Mouse (Mus musculus) liver, embryonic 14.5 days (tissue): ENCODE results near the gene Slc38a6. TPM values are rescaled to one million over a fixed set of nuclear protein-coding genes. Genes with fewer than 3 reads are reported as not detected.

ENCODE experiments used
- ATAC-seq: fragments of 200-750 bp; cut with Nextera tagmentation; 2 replicates; pipeline ENCODE4 v1.8.0; 2017; ENCODE audit warnings: moderate number of reproducible peaks, mild to moderate bottlenecking, moderate library complexity; ENCODE audit not compliant: insufficient read depth
- DNase-seq, 3 experiments: peaks; one replicate each; pipeline ENCODE4 v3.0.0-alpha.2; 2012 to 2013; ENCODE audit warnings: low read depth in 3 of 3, low spot score in 3 of 3
- H3K27ac ChIP-seq: fragments of 300-500 bp; sonication (generic); 2 replicates; pipeline ENCODE4 v1.5.1; 2014; ENCODE audit warnings: moderate library complexity, mild to moderate bottlenecking, control low read depth, inconsistent platforms
- H3K27me3 ChIP-seq: fragments of 300-500 bp; sonication (generic); 2 replicates; pipeline ENCODE4 v1.6.1; 2014; ENCODE audit warnings: mild to moderate bottlenecking, low read length, moderate library complexity; ENCODE audit not compliant: control insufficient read depth, insufficient read depth
- H3K36me3 ChIP-seq: fragments of 300-500 bp; sonication (generic); replicated peaks from 2 replicates; pipeline ENCODE4 v1.6.1; 2014; ENCODE audit warnings: low read depth; ENCODE audit not compliant: control insufficient read depth, insufficient read depth
- H3K4me1 ChIP-seq, 2 experiments: fragments of 200-500 bp in 1 of 2; fragments of 300-500 bp in 1 of 2; sonication (generic) in 1 of 2; replicated peaks; 2 replicates each; pipeline ENCODE4 v1.6.1; 2012 to 2014; ENCODE audit warnings: antibody characterized with exemption in 1 of 2, inconsistent platforms in 1 of 2, low read length in 1 of 2; ENCODE audit not compliant: control insufficient read depth in 2 of 2, insufficient read depth in 2 of 2
- H3K4me2 ChIP-seq: fragments of 300-500 bp; sonication (generic); 2 replicates; pipeline ENCODE4 v1.6.1; 2014; ENCODE audit warnings: low read depth, mild to moderate bottlenecking, control low read depth, moderate library complexity
- H3K4me3 ChIP-seq, 2 experiments: fragments of 200-500 bp in 1 of 2; fragments of 300-500 bp in 1 of 2; sonication (generic) in 1 of 2; 2 replicates each; pipeline ENCODE4 v1.5.1; 2012 to 2014; ENCODE audit warnings: low read depth in 2 of 2, low read length in 2 of 2, mild to moderate bottlenecking in 2 of 2, control low read depth in 1 of 2, inconsistent platforms in 1 of 2, moderate library complexity in 1 of 2; ENCODE audit not compliant: insufficient read depth in 1 of 2
- H3K9ac ChIP-seq: fragments of 300-500 bp; sonication (generic); replicated peaks from 2 replicates; pipeline ENCODE4 v1.6.1; 2014; ENCODE audit warnings: mild to moderate bottlenecking, control low read depth, moderate library complexity
- H3K9me3 ChIP-seq: fragments of 300-500 bp; sonication (generic); 2 replicates; pipeline ENCODE4 v1.6.1; 2016; ENCODE audit warnings: low read length, mixed read lengths; ENCODE audit not compliant: control insufficient read depth
- CTCF ChIP-seq: IDR thresholded peaks from 2 replicates; pipeline ENCODE4 v1.5.1; 2016; ENCODE audit warnings: antibody characterized with exemption, low read depth, control low read depth
- EP300 ChIP-seq: IDR thresholded peaks from 2 replicates; pipeline ENCODE4 v1.6.1; 2016; ENCODE audit warnings: antibody characterized with exemption, low read depth
- WGBS: fragments of 180-500 bp; shearing (Covaris S2); extraction: QIAGEN DNeasy Blood & Tissue Kit; methylation state at CpG from one replicate; pipeline ENCODE4 v1.1.7; 2014; ENCODE audit not compliant: insufficient replicate concordance; 5-methylcytosine and 5-hydroxymethylcytosine counted together
- polyA plus RNA-seq, 2 experiments: library from polyadenylated mRNA; depleted of rRNA in 1 of 2; stranded (reverse) in 1 of 2; unstranded in 1 of 2; fragments of >200 nt; fragmentation: Nextera tagmentation in 1 of 2; extraction: Ambion mirVana in 1 of 2; gene quantifications; 2 replicates each; pipeline versions ENCODE4 v1.2.1 to v1.2.3; 2012 to 2014

Slc38a6 gene
- polyA plus RNA-seq, 2 experiments = 2.1 to 2.4 TPM

DNA sequence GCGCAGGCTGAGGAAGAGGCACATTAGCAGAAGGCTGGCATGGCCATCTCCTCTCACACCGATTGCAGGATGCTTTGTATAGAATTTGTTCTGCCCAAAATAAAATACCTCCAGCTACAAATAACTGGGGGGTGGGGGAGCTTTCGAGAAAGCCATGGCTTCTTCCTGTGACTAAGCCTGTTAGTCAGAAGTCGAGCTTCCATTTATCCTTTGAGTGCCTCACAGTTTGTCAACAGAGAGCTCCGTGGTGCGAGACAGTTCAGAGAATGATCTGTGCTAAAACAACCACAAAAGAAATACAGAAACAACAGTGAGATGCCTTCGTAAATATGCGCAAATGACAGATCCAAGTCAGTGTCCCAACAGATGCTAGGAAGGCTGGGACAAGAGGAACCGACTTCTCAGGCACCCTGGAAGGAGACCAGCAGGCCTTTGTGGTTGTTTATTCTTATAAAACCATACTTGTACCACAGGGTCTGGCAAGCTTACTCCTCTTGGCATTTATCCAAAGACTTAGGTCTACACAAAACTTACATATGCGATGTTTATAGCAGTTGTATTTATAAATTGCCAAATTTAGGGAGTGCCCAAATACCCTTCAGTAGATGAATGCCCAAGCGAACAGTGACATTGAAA lies 9.0 kb downstream of the Slc38a6 start:
- WGBS = 72% methylated on average over 11 of the region's 11 CpGs
- H3K4me3 ChIP-seq = no peak overlapping the region
- H3K4me2 ChIP-seq = no peak overlapping the region
- H3K4me1 ChIP-seq = no peaks in the 10 kb centered on the region
- H3K36me3 ChIP-seq = no peaks in the 10 kb centered on the region
- ATAC-seq = no peak
- no peak for DNase-seq
- H3K9ac ChIP-seq = no peak overlapping the region
- no peak overlapping the region for H3K27ac ChIP-seq
- no peaks in the 10 kb centered on the region for H3K27me3 ChIP-seq
- TF ChIP-seq CTCF = no peak
- no peak for TF ChIP-seq EP300
- no peaks in the 10 kb centered on the region for H3K9me3 ChIP-seq

DNA sequence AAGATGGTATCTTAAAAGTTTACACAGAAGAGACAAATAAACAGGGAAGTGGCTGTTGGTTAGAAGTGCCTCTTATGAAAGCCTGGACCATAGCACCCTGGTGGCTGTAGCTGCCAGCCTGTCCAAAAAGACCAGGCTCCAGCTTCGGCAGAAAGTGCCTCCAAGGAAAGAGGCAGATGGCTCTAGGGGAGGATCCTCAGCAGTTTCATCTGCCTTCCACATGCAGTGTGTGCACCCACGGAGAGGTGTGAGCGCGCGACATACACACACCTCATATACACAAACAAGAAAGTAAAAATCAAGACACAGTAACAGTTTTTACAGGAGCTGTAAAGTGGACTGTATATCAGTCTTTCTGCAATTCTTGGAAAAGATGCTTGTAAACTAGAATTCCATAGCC lies 12.0 kb downstream of the Slc38a6 start:
- H3K36me3 ChIP-seq = no peaks in the 10 kb centered on the region
- no peak overlapping the region for H3K27ac ChIP-seq
- no peak overlapping the region for H3K4me3 ChIP-seq
- no peak for ATAC-seq
- H3K4me2 ChIP-seq = no peak overlapping the region
- WGBS = 76% methylated on average over 5 of the region's 5 CpGs
- H3K4me1 ChIP-seq = no peaks in the 10 kb centered on the region
- H3K27me3 ChIP-seq = no peaks in the 10 kb centered on the region
- no peak for DNase-seq
- no peak overlapping the region for H3K9ac ChIP-seq
- no peaks in the 10 kb centered on the region for H3K9me3 ChIP-seq
- TF ChIP-seq EP300 (no peak), CTCF (no peak)

DNA sequence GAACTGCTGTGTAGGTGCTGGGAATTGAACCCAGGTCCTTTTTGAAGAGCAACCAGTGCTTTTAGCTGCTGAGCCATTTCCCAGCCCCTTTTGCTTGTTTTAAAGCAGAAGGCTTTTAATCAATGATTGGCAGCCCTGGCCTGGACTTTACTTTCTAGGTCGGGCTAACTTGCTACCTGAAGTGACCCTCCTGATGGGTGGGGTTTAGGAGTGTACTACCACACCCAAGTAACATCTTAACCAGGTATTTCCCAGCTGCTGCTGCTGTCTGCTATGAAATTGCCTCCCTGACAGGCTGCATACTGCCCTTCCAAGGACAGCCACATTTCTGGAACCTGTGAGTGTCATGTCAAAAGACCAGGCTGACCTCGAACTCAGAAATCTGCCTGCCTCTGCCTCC lies 14.0 kb downstream of the Slc38a6 start:
- H3K4me2 ChIP-seq = no peak overlapping the region
- H3K27me3 ChIP-seq = no peaks in the 10 kb centered on the region
- TF ChIP-seq EP300 (no peak), CTCF (no peak)
- H3K4me3 ChIP-seq = no peak overlapping the region
- no peaks in the 10 kb centered on the region for H3K36me3 ChIP-seq
- WGBS = 65% methylated on average over 2 of the region's 2 CpGs
- ATAC-seq (no peak), DNase-seq (no peak)
- no peaks in the 10 kb centered on the region for H3K9me3 ChIP-seq
- H3K27ac ChIP-seq = no peak overlapping the region
- H3K9ac ChIP-seq = no peak overlapping the region
- no peaks in the 10 kb centered on the region for H3K4me1 ChIP-seq

DNA sequence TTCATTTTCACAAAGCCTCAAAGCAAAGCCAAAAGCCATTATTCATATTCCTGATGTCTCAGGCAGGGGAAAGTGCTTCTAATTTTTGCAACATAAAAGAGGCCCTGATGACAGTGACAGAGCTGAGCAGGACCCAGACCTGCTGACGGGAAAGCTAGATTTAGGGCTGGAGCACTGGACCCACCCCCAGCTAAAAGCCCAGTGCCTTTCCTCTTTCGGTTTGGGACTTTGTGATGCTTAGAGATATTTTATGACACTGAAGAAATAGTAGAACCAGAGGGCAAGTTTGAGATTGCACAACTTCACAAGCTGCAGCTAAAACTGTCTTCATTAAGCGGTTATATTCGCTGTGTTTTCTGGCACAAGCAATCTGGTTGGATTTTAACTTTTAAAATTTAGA lies 18.1 kb downstream of the Slc38a6 start:
- no peak overlapping the region for H3K4me2 ChIP-seq
- H3K4me1 ChIP-seq = no peaks in the 10 kb centered on the region
- TF ChIP-seq EP300 (no peak), CTCF (no peak)
- H3K9me3 ChIP-seq = no peaks in the 10 kb centered on the region
- no peaks in the 10 kb centered on the region for H3K36me3 ChIP-seq
- no peak overlapping the region for H3K9ac ChIP-seq
- DNase-seq (no peak), ATAC-seq (no peak)
- no peak overlapping the region for H3K4me3 ChIP-seq
- WGBS = 62% methylated on average over 4 of the region's 4 CpGs
- no peaks in the 10 kb centered on the region for H3K27me3 ChIP-seq
- no peak overlapping the region for H3K27ac ChIP-seq

DNA sequence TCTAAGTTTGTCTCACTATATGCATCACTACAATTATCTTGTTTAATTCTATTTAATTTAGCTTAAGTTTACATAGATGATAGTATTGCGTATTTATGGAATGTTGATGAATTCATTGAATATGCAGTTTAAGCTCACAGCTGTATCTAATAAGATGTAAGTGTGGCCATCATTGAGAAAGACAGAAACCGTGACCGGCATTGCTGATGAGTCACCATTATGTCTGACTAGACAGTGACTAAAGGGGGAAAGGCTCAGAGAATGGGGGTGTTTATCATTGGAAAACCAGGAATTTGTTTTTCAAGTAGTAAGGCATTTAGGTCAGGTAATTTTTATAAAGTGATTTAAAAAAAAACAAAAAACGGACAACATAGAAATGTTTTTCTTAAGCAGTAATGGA lies 21.2 kb downstream of the Slc38a6 start:
- no peak overlapping the region for H3K4me2 ChIP-seq
- no peaks in the 10 kb centered on the region for H3K4me1 ChIP-seq
- no peaks in the 10 kb centered on the region for H3K27me3 ChIP-seq
- no peak overlapping the region for H3K9ac ChIP-seq
- no peak for DNase-seq
- no peaks in the 10 kb centered on the region for H3K9me3 ChIP-seq
- ATAC-seq = no peak
- no peak overlapping the region for H3K4me3 ChIP-seq
- H3K36me3 ChIP-seq = no peaks in the 10 kb centered on the region
- TF ChIP-seq CTCF (no peak), EP300 (no peak)
- 75% methylated on average over 4 of the region's 4 CpGs for WGBS
- H3K27ac ChIP-seq = no peak overlapping the region
